Mouse (Mus musculus): ENCODE data around the gene B4gat1.

- TF ChIP-seq CTCF (IDR thresholded peaks at IDR 0.05; ENCODE audit: insufficient read depth, low read length) = 0 out of 2 replicates have a peak, but pooled peaks have one; percentile 16
- TF ChIP-seq POLR2A (IDR thresholded peaks at IDR 0.05; ENCODE audit: borderline replicate concordance, extremely low read depth, low read depth, low read length) = peak; percentile 60; the same call in 1 of the 2 replicates
Measured at GRCm38 (mm10) chr19:5038709-5039156, at the start of gene B4gat1, which contains the start of gene AC124502.3.

Measured in lung, adult 2 months (tissue).